9 mouse cellular contexts compared by ENCODE assay signal in genomic region chr8:91381543-91382106, GRCm38 (mm10).
DNase-seq lines count a peak whose midpoint lies in the region; ATAC-seq and TF ChIP-seq lines count a peak whose summit lies in the region.
"Had no signal": no experiment of that assay in that cellular context is flagged by ENCODE, and none has a peak within 500 bp of the region (broad histone marks: within the 10 kb centered on the region; RNA-seq: fewer than 3 reads in every experiment).

No protein-coding gene starts in this region.

- H3K27me3 ChIP-seq in Patski: no peaks in the 10 kb centered on the region
- H3K27me3 ChIP-seq in heart, embryonic 13.5 days (replicated peaks): no peaks in the 10 kb centered on the region
- H3K27me3 ChIP-seq in neural tube, embryonic 15.5 days (replicated peaks): peaks cover 9% of the 10 kb centered on the region; the same call in 1 of the 2 replicates
- H3K27me3 ChIP-seq: hindbrain, embryonic 15.5 days had no signal

- no peak for TF ChIP-seq CTCF in Patski (IDR thresholded peaks at IDR 0.05)

- 30% methylated on average over 7 of the region's 7 CpGs for WGBS in heart, embryonic 13.5 days
- WGBS in neural tube, embryonic 15.5 days: 15% methylated on average over 7 of the region's 7 CpGs

- intact Hi-C loops in gastrocnemius, postnatal 36 days (cut with DNase I): loop anchor here (5.0 to 10.0 kb wide), 2 partner anchors 243 to 976 kb away; partner anchors contain the start of gene Irx5

- POLR2A ChIA-PET in Patski (lab: Charles Lee): interaction anchor here (1.0 to 2.2 kb wide), 2 partner anchors 9 to 419 kb away, joined by 3 to 6 read pairs; no protein-coding TSS in a partner anchor

- CTCF ChIA-PET in Patski (lab: Charles Lee): interaction anchor here (0.7 to 4.7 kb wide), 7 partner anchors 9 to 108 kb away, joined by 3 to 27 read pairs (median 4); no protein-coding TSS in a partner anchor

- peaks cover 50% of the 10 kb centered on the region for H3K4me1 ChIP-seq in heart, embryonic 13.5 days
- peaks cover 34% of the 10 kb centered on the region for H3K4me1 ChIP-seq in neural tube, embryonic 15.5 days

- no peaks in the 10 kb centered on the region for H3K36me3 ChIP-seq in heart, embryonic 13.5 days
- H3K36me3 ChIP-seq in neural tube, embryonic 15.5 days: no peaks in the 10 kb centered on the region
- H3K36me3 ChIP-seq: hindbrain, embryonic 15.5 days had no signal

- H3K4me3 ChIP-seq in heart, embryonic 13.5 days: no peak overlapping the region
- no peak overlapping the region for H3K4me3 ChIP-seq in neural tube, embryonic 15.5 days (replicated peaks)
- H3K4me3 ChIP-seq: hindbrain, embryonic 15.5 days had no signal

- no peak for ATAC-seq in Patski
- no peak for ATAC-seq in heart, embryonic 13.5 days (ENCODE audit: extremely low read depth, insufficient number of reproducible peaks, low FRiP score, low TSS enrichment)
- no peak for ATAC-seq in neural tube, embryonic 15.5 days (ENCODE audit: low FRiP score)

- in situ Hi-C loops in Patski (cut with MboI; ENCODE audit: low pct_unique_long_range_greater_than_20kb): loop anchor here (5.0 to 25.0 kb wide), 5 partner anchors 106 to 1456 kb away; partner anchors contain the start of gene Mmp2

- peak overlapping the region; percentile 50; the same call in 1 of the 2 replicates for H3K9ac ChIP-seq in heart, embryonic 13.5 days
- no peak overlapping the region for H3K9ac ChIP-seq in neural tube, embryonic 15.5 days (replicated peaks)
- H3K9ac ChIP-seq: hindbrain, embryonic 15.5 days had no signal

- DNase-seq in gastrocnemius, adult 18-20 months (ENCODE audit: low spot score): peak; percentile 43
- no peak for DNase-seq in gastrocnemius, postnatal 36 days
- DNase-seq in Patski (ENCODE audit: low read depth, low spot score): peak; percentile 30
- peak; percentile 88 to 91 for DNase-seq in lung, adult 18-20 months
- no peak for DNase-seq in cerebellum, postnatal 10 days
- DNase-seq in layer of hippocampus, postnatal 25 days (ENCODE audit: extremely low spot score in 1 of 2, low spot score in 1 of 2): no peak

- H3K27ac ChIP-seq in heart, embryonic 13.5 days (replicated peaks): peak overlapping the region; percentile 40
- no peak overlapping the region for H3K27ac ChIP-seq in neural tube, embryonic 15.5 days (replicated peaks)
- H3K27ac ChIP-seq: hindbrain, embryonic 15.5 days had no signal

- peak overlapping the region; percentile 32 for H3K4me2 ChIP-seq in heart, embryonic 13.5 days
- no peak overlapping the region for H3K4me2 ChIP-seq in neural tube, embryonic 15.5 days
- H3K4me2 ChIP-seq: hindbrain, embryonic 15.5 days had no signal

- no peaks in the 10 kb centered on the region for H3K9me3 ChIP-seq in heart, embryonic 13.5 days
- no peaks in the 10 kb centered on the region for H3K9me3 ChIP-seq in neural tube, embryonic 15.5 days (replicated peaks)
- H3K9me3 ChIP-seq: hindbrain, embryonic 15.5 days had no signal

Comparison
In these comparisons a context has a peak if more than half of its experiments do, and no peak if none do; other contexts are left out.
1. DNase-seq: peak in gastrocnemius, adult 18-20 months (single experiment), Patski (single experiment) and lung, adult 18-20 months (2 of 2); none in gastrocnemius, postnatal 36 days (0 of 2), cerebellum, postnatal 10 days (0 of 2) and layer of hippocampus, postnatal 25 days (0 of 2).